Mouse (Mus musculus) stomach, postnatal 0 days (tissue): ENCODE data around the gene Abcc9.

Source experiments
- CTCF ChIP-seq: IDR thresholded peaks from 2 replicates; pipeline ENCODE4 v1.5.1; 2016; ENCODE audit warnings: antibody characterized with exemption, low read depth, mild to moderate bottlenecking, moderate library complexity
- EP300 ChIP-seq: optimal IDR thresholded peaks from 2 replicates; pipeline ENCODE3; 2016; ENCODE audit warnings: antibody characterized with exemption

DNA sequence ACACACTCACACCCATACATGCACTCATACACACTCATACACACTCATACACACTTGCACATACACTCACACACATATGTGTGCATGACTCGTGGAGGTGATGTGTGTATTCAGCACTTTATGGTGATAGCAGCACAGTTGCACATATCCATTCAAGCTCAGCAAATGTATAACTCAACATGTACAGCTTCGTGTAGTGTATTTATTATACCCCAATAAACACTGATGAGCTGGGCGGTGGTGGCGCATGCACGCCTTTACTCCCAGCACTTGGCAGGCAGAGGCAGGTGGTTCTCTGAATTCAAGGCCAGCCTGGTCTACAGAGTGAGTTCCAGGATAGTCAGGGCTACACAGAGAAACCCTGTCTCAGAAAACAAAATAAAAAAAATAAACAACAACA, 43.4 kb upstream of the Abcc9 start:
- TF ChIP-seq CTCF (no peak), EP300 (no peak)
